Comparison of ENCODE assay signal across 8 mouse cellular contexts in the genomic region with DNA sequence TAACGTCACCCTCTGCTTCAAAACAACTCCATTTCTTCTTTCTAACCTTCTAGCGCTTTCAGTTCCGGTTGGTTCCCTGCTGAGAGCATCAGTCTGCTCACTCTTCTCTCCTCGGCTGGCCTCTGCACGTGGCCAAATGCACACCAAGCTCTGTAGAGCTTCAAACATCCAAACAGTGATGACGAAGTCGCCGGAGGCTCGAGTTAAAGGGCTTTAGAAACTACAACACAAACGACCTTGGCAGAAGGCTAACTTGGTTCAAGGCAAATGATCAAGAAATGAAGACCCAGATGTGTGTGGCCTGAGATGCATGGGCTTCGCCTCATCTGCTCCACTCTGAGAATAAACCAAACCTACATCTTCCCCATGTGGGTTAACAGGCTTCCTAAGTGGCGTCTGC. TPM values are rescaled to one million over a fixed set of nuclear protein-coding genes. Genes with fewer than 3 reads are reported as not detected.
A peak's percentile ranks its signal among the peaks of the same experiment; 100 is the strongest.
DNase-seq lines count a peak whose midpoint lies in the region; ATAC-seq and TF ChIP-seq lines count a peak whose summit lies in the region.

No protein-coding gene starts in this region.

- peaks cover 6% of the 10 kb centered on the region; the same call in 1 of the 2 replicates for H3K4me1 ChIP-seq in lung, adult 2 months (ENCODE audit: control insufficient read depth, insufficient read depth, low read length)
- H3K4me1 ChIP-seq in kidney, postnatal 0 days (replicated peaks; ENCODE audit: insufficient read depth, low read length): peaks cover 9% of the 10 kb centered on the region

- no peaks in the 10 kb centered on the region for H3K36me3 ChIP-seq in kidney, postnatal 0 days (ENCODE audit: insufficient read depth, low read length)

- no peaks in the 10 kb centered on the region for H3K27me3 ChIP-seq in kidney, postnatal 0 days (ENCODE audit: insufficient read depth, low read length)

- ATAC-seq in kidney, postnatal 0 days (replicated peaks; ENCODE audit: low FRiP score, low read depth): no peak
- peak; percentile 22; the same call in 1 of the 2 replicates for ATAC-seq in megakaryocyte, adult 5-6 weeks (ENCODE audit: poor library complexity, severe bottlenecking)

- WGBS in lung, adult 2 months: 4% methylated on average over 12 of the region's 12 CpGs
- 7% methylated on average over 12 of the region's 12 CpGs for WGBS in kidney, postnatal 0 days

- H3K4me2 ChIP-seq in kidney, postnatal 0 days (ENCODE audit: low read length): peak overlapping the region; percentile 72

- DNase-seq in lung, adult 2 months: peak; percentile 19
- no peak for DNase-seq in lung, postnatal 14 days
- DNase-seq in cerebellum, adult 9-10 months: peak; percentile 68
- DNase-seq in frontal cortex, postnatal 25 days (ENCODE audit: low spot score in 2 of 2): peak; percentile 22 to 37
- peak; percentile 34 for DNase-seq in kidney, postnatal 0 days (ENCODE audit: low spot score)
- peak; percentile 23 for DNase-seq in right cerebral cortex, postnatal 4 days
- no peak for DNase-seq in urinary bladder, postnatal 14 days (ENCODE audit: low spot score)

- peak overlapping the region; percentile 82 for H3K4me3 ChIP-seq in lung, adult 2 months (replicated peaks; ENCODE audit: extremely low read depth, low read depth, low read length)
- peak overlapping the region; percentile 40 for H3K4me3 ChIP-seq in kidney, postnatal 0 days (replicated peaks; ENCODE audit: low read depth, low read length)

- no peaks in the 10 kb centered on the region for H3K9me3 ChIP-seq in kidney, postnatal 0 days (replicated peaks; ENCODE audit: low read length)

- H3K9ac ChIP-seq in kidney, postnatal 0 days (ENCODE audit: low read depth, low read length): peak overlapping the region; percentile 20

- no peak for TF ChIP-seq POLR2A in lung, adult 2 months (IDR thresholded peaks at IDR 0.05; ENCODE audit: borderline replicate concordance, extremely low read depth, low read depth, low read length)

- no peak overlapping the region; the same call in 1 of the 2 replicates for H3K27ac ChIP-seq in kidney, postnatal 0 days

- TF ChIP-seq CTCF in lung, adult 2 months (IDR thresholded peaks at IDR 0.05; ENCODE audit: insufficient read depth, low read length): no peak
- TF ChIP-seq CTCF in kidney, postnatal 0 days (IDR thresholded peaks at IDR 0.05; ENCODE audit: low read depth): no peak

RNA-seq across cellular contexts. Expression of gene Got1, which starts 0.9 kb away (rescaled TPM):
- 14.1 and 21.7 TPM in 2 replicates for polyA plus RNA-seq in lung, adult 2 months (2012; rRNA removed)
- polyA plus RNA-seq in kidney, postnatal 0 days (2015; fragmentation: Nextera tagmentation; extraction: Ambion mirVana): 86.6 and 93.6 TPM in 2 replicates
- 7.5 and 9.0 TPM in 2 replicates for total RNA-seq in megakaryocyte, adult 5-6 weeks (2015)
- total RNA-seq in megakaryocyte, adult 5-6 weeks (2017): 4.1 and 5.0 TPM in 2 replicates

Comparison
In these comparisons a context has a peak if more than half of its experiments do, and no peak if none do; other contexts are left out.
1. DNase-seq: peak in lung, adult 2 months (single experiment), cerebellum, adult 9-10 months (single experiment), frontal cortex, postnatal 25 days (2 of 2), kidney, postnatal 0 days (single experiment) and right cerebral cortex, postnatal 4 days (single experiment); none in lung, postnatal 14 days (single experiment) and urinary bladder, postnatal 14 days (single experiment).